Mouse (Mus musculus): Measurements from ENCODE around the gene Stx11. TPM values are rescaled to one million over a fixed set of nuclear protein-coding genes. Genes with fewer than 3 reads are reported as not detected.

Stx11 gene
- polyA plus RNA-seq, 2 experiments from 2014 or later: 18.9 to 19.6 TPM

GRCm38 (mm10) chr10:12911981-12912530, 52.0 kb downstream of the Stx11 start:
- no peak for ATAC-seq

GRCm38 (mm10) chr10:12911451-12911850, 52.6 kb downstream of the Stx11 start:
- ATAC-seq: no peak

- no peak for ATAC-seq
These were observed 54.2 kb downstream of the Stx11 start for GRCm38 (mm10) chr10:12909891-12910290.

- ATAC-seq: no peak
These were observed 54.9 kb downstream of the Stx11 start for GRCm38 (mm10) chr10:12909179-12909578.

GRCm38 (mm10) chr10:12904140-12904528, 60.0 kb downstream of the Stx11 start:
- ATAC-seq: no peak

GRCm38 (mm10) chr10:12903440-12904139, 60.5 kb downstream of the Stx11 start:
- ATAC-seq: peak; percentile 59

GRCm38 (mm10) chr10:12899901-12900300, 64.2 kb downstream of the Stx11 start:
- ATAC-seq: no peak

GRCm38 (mm10) chr10:12893339-12893738, 70.8 kb downstream of the Stx11 start:
- ATAC-seq: no peak

- peak; percentile 98 for ATAC-seq
These were observed 75.7 kb downstream of the Stx11 start for GRCm38 (mm10) chr10:12888373-12888772.

Other genes starting within 250 kb of the Stx11 start
- 100 to 1,000 TPM; 255 to 319 TPM for gene Utrn, start 94.9 kb downstream of the Stx11 start, polyA plus RNA-seq (2017; shearing (Covaris generic))
- gene Sf3b5, start 41.0 kb upstream of the Stx11 start, polyA plus RNA-seq (2017; shearing (Covaris generic)): 10 to 100 TPM; 33.3 to 37.8 TPM
- gene Plagl1, start 96.2 kb upstream of the Stx11 start, polyA plus RNA-seq (2017; shearing (Covaris generic)): 1 to 10 TPM; 1.8 to 2.2 TPM
- gene Zc2hc1b, start 213.7 kb upstream of the Stx11 start, polyA plus RNA-seq (2017; shearing (Covaris generic)): not detected
- gene Ltv1, start 228.9 kb upstream of the Stx11 start, polyA plus RNA-seq (2017; shearing (Covaris generic)): 10 to 100 TPM; 37.0 to 37.4 TPM